Mouse (Mus musculus) ES-Bruce4 (cell line): ENCODE results near the gene Camkmt. TPM values are rescaled to one million over a fixed set of nuclear protein-coding genes. Genes with fewer than 3 reads are reported as not detected.
A peak's percentile ranks its signal among the peaks of the same experiment; 100 is the strongest.

Experiments used
- H3K27ac ChIP-seq: 2 replicates; pipeline ENCODE4 v1.5.1; 2012; ENCODE audit warnings: low read length, inconsistent platforms; ENCODE audit not compliant: insufficient read depth
- H3K27me3 ChIP-seq: 2 replicates; pipeline ENCODE4 v1.6.1; 2012; ENCODE audit warnings: mild to moderate bottlenecking, low read length, inconsistent platforms; ENCODE audit not compliant: control insufficient read depth, poor library complexity, insufficient read depth, severe bottlenecking
- H3K36me3 ChIP-seq: 2 replicates; pipeline ENCODE4 v1.6.1; 2012; ENCODE audit warnings: inconsistent platforms, mild to moderate bottlenecking, low read length, moderate library complexity; ENCODE audit not compliant: control insufficient read depth, poor library complexity, insufficient read depth, severe bottlenecking
- H3K4me1 ChIP-seq: one replicate; pipeline ENCODE4 v1.8.1; 2011; ENCODE audit warnings: low read length; ENCODE audit not compliant: control insufficient read depth, insufficient read depth
- H3K4me3 ChIP-seq: 2 replicates; pipeline ENCODE4 v1.5.1; 2011; ENCODE audit warnings: low read depth, mild to moderate bottlenecking, low read length
- H3K9ac ChIP-seq: 2 replicates; pipeline ENCODE4 v1.6.1; 2012; ENCODE audit warnings: low read depth, mild to moderate bottlenecking, inconsistent platforms; ENCODE audit not compliant: poor library complexity, severe bottlenecking
- H3K9me3 ChIP-seq: replicated peaks from 2 replicates; pipeline ENCODE4 v1.6.1; 2012; ENCODE audit warnings: mild to moderate bottlenecking, low read length, inconsistent platforms; ENCODE audit not compliant: control insufficient read depth, poor library complexity, insufficient read depth, severe bottlenecking
- CTCF ChIP-seq: IDR thresholded peaks from one replicate; pipeline ENCODE4 v1.8.1; 2011; ENCODE audit warnings: low read depth, low read length
- EP300 ChIP-seq: IDR thresholded peaks from 2 replicates; pipeline ENCODE4 v1.6.1; 2011; ENCODE audit warnings: low read depth, low read length; ENCODE audit not compliant: insufficient read depth
- POLR2A ChIP-seq: IDR thresholded peaks from one replicate; pipeline ENCODE4 v1.8.1; 2011; ENCODE audit warnings: low read length; ENCODE audit not compliant: insufficient read depth
- polyA plus RNA-seq: library from polyadenylated mRNA; stranded (reverse); fragments of >200 nt; gene quantifications from 2 replicates; pipeline ENCODE4 v1.2.4, GENCODE M21; 2011; ENCODE audit warnings: low read depth; ENCODE audit not compliant: missing spikeins, insufficient read depth, insufficient read length

Camkmt gene
- polyA plus RNA-seq, 1 experiment = 3.7 TPM

DNA sequence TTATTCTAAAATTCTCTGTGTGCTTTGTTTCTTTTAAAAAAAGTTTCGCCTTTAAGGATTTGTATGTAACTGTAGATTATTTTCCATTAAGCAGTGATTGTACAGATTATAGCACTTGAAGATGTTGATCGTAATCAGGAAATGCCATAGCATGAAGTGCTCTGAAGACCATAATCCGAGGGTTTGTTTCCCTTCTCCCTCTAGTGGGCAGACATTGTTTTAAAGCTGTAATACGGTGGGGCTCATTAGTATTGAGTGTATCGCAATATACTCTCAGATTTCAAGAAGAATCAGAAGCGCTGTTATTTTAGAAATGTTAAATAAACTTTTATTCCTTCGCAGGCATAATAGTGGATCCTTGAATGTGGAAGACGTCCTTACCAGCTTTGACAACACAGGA is 23.1 kb downstream of the Camkmt start:
- Histone ChIP-seq H3K4me3 (no peak overlapping the region), H3K27ac (no peak overlapping the region), H3K9ac (no peak overlapping the region), H3K27me3 (no peaks in the 10 kb centered on the region), H3K9me3 (no peaks in the 10 kb centered on the region), H3K36me3 (no peaks in the 10 kb centered on the region), H3K4me1 (no peaks in the 10 kb centered on the region)
- TF ChIP-seq POLR2A (no peak), EP300 (no peak), CTCF (no peak)

DNA sequence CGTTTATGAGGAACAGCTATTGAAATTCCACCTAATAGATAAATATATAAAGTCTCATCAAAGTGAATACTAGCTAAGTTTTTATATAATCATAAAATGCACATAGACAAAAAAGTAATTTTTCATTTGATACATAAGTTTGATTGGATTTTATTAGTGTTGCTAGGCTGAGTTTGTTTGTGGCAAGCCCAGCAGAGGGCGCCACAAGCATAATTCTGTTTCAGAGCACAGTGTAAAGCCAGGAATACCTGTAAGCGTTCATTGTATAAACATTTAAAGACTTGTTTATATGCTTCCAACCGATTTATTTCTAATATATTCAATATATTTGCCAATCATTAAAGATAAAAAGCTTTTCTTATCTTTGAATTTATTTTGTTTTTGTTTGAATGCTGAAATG is 26.3 kb downstream of the Camkmt start:
- H3K9ac ChIP-seq = no peak overlapping the region
- no peaks in the 10 kb centered on the region for H3K9me3 ChIP-seq
- no peaks in the 10 kb centered on the region for H3K27me3 ChIP-seq
- no peak overlapping the region for H3K4me3 ChIP-seq
- no peaks in the 10 kb centered on the region for H3K36me3 ChIP-seq
- H3K4me1 ChIP-seq = no peaks in the 10 kb centered on the region
- TF ChIP-seq POLR2A (no peak), CTCF (peak; percentile 26)
- H3K27ac ChIP-seq = no peak overlapping the region

- TF ChIP-seq POLR2A (no peak), EP300 (no peak), CTCF (no peak)
- Histone ChIP-seq H3K9me3 (no peaks in the 10 kb centered on the region), H3K4me1 (peaks cover 2% of the 10 kb centered on the region), H3K4me3 (no peak overlapping the region), H3K27ac (no peak overlapping the region), H3K27me3 (no peaks in the 10 kb centered on the region), H3K9ac (no peak overlapping the region), H3K36me3 (no peaks in the 10 kb centered on the region)
These were observed 48.0 kb downstream of the Camkmt start for GRCm38 (mm10) chr17:85138393-85138792.

DNA sequence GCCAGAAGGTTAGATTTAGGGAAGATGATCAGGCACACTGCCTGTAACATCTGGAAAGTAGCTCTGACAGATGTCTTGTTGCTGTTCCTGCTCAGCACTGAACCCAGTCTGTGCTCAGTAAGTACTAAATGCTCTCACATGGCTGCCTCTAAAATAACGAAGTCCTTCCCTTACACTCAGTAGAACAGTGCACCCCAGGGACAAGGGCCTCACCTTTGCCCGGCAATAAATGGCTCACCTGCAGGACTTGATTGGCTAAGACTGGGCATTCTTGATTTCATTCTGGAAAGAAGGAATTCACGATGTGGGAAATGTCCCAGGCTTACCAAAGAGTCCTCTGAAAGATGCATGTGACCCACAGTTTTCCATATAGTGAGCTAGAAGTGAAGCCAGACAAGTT is 51.3 kb downstream of the Camkmt start:
- H3K27ac ChIP-seq = no peak overlapping the region
- H3K4me1 ChIP-seq = peaks cover 5% of the 10 kb centered on the region
- H3K9me3 ChIP-seq = no peaks in the 10 kb centered on the region
- no peaks in the 10 kb centered on the region for H3K27me3 ChIP-seq
- H3K36me3 ChIP-seq = no peaks in the 10 kb centered on the region
- no peak overlapping the region for H3K4me3 ChIP-seq
- TF ChIP-seq POLR2A (no peak), EP300 (no peak), CTCF (no peak)
- H3K9ac ChIP-seq = no peak overlapping the region

GRCm38 (mm10) chr17:85142495-85143111 is 52.3 kb downstream of the Camkmt start:
- no peak for TF ChIP-seq POLR2A
- TF ChIP-seq EP300 = no peak
- no peak for TF ChIP-seq CTCF
- no peaks in the 10 kb centered on the region for H3K36me3 ChIP-seq
- H3K4me1 ChIP-seq = peaks cover 9% of the 10 kb centered on the region
- H3K27ac ChIP-seq = no peak overlapping the region
- H3K9me3 ChIP-seq = no peaks in the 10 kb centered on the region
- H3K9ac ChIP-seq = no peak overlapping the region
- no peaks in the 10 kb centered on the region for H3K27me3 ChIP-seq
- no peak overlapping the region for H3K4me3 ChIP-seq

DNA sequence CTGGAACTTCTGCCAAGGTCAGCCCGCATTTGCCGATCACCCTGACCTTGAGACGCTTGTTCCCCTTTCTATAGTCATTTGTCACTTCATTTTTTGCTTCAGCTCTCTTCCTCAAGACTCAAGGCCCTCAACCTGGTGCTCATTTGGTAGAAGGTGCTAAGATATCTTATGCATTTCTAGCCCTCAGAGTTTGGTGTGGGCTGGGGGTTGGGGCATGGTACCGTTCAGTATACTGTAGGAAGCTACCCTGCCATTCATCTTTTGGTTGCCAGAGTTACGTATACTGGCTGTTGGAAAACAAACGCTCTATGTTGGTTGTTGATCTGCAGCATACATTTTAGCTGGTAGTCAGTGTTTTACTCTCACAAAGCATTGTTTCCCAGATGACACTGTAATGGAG is 53.8 kb downstream of the Camkmt start:
- no peaks in the 10 kb centered on the region for H3K27me3 ChIP-seq
- TF ChIP-seq CTCF = no peak
- TF ChIP-seq POLR2A = no peak
- TF ChIP-seq EP300 = no peak

DNA sequence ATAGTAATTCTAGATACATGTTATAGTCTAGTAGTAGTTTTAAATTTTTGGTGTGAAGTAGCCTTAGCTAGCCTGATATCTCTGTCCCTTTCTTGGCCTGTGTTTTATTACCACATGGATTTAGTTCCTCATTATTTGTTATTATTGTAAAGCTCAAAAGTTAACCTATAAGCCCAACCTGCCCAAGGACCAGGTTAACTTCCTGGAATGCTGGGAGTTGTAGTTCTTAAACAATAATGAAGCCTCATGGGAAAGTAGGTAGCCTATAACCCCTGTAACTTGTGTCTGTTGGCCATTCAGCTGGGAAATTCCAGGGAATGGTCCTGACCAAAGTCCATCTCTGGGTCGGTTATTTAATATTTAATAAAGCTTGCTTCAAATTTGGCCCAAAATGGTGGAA is 58.0 kb downstream of the Camkmt start:
- Histone ChIP-seq H3K9me3 (no peaks in the 10 kb centered on the region), H3K27ac (no peak overlapping the region)

More for the DNA sequence above, 53.8 kb downstream of the Camkmt start:
- Histone ChIP-seq H3K4me3 (no peak overlapping the region), H3K4me1 (peaks cover 9% of the 10 kb centered on the region), H3K9me3 (no peaks in the 10 kb centered on the region), H3K9ac (no peak overlapping the region), H3K36me3 (no peaks in the 10 kb centered on the region), H3K27ac (no peak overlapping the region; the same call in 1 of the 2 replicates)

More for the DNA sequence above, 58.0 kb downstream of the Camkmt start:
- H3K9ac ChIP-seq = no peak overlapping the region
- H3K27me3 ChIP-seq = no peaks in the 10 kb centered on the region
- H3K4me1 ChIP-seq = peaks cover 13% of the 10 kb centered on the region
- no peak for TF ChIP-seq POLR2A
- no peak for TF ChIP-seq EP300
- TF ChIP-seq CTCF = no peak
- no peak overlapping the region for H3K4me3 ChIP-seq
- no peaks in the 10 kb centered on the region for H3K36me3 ChIP-seq
